Comparison of ENCODE assay signal across 8 mouse cellular contexts in genomic region chr8:71397701-71398100, GRCm38 (mm10). TPM values are rescaled to one million over a fixed set of nuclear protein-coding genes. Genes with fewer than 3 reads are reported as not detected.
DNase-seq lines count a peak whose midpoint lies in the region; ATAC-seq lines count a peak whose summit lies in the region.

No protein-coding gene starts in this region.

- H3K36me3 ChIP-seq in kidney, embryonic 16.5 days (ENCODE audit: insufficient read depth, low read length), result peaks cover 25% of the 10 kb centered on the region
- H3K36me3 ChIP-seq in embryonic facial prominence, embryonic 11.5 days (replicated peaks; ENCODE audit: control insufficient read depth, insufficient read depth, low read depth, low read length), result no peaks in the 10 kb centered on the region; the same call in 1 of the 2 replicates
- H3K36me3 ChIP-seq in hindbrain, embryonic 10.5 days, result peaks cover 35% of the 10 kb centered on the region
- peaks cover 17% of the 10 kb centered on the region for H3K36me3 ChIP-seq in midbrain, embryonic 13.5 days

- peak overlapping the region; percentile 95 for H3K4me2 ChIP-seq in kidney, embryonic 16.5 days (replicated peaks; ENCODE audit: low read depth, low read length)
- peak overlapping the region; percentile 71 for H3K4me2 ChIP-seq in embryonic facial prominence, embryonic 11.5 days (ENCODE audit: low read depth, low read length)
- peak overlapping the region; percentile 95 for H3K4me2 ChIP-seq in midbrain, embryonic 13.5 days (replicated peaks)

- ATAC-seq in kidney, embryonic 16.5 days (ENCODE audit: low FRiP score, low TSS enrichment), result no peak
- ATAC-seq in embryonic facial prominence, embryonic 11.5 days (replicated peaks; ENCODE audit: insufficient number of reproducible peaks, low FRiP score, low TSS enrichment, low read depth), result no peak
- no peak for ATAC-seq in midbrain, embryonic 13.5 days

- peaks cover 15% of the 10 kb centered on the region for H3K4me1 ChIP-seq in kidney, embryonic 16.5 days (ENCODE audit: insufficient read depth, low read length)
- no peaks in the 10 kb centered on the region for H3K4me1 ChIP-seq in embryonic facial prominence, embryonic 11.5 days (ENCODE audit: control insufficient read depth, insufficient read depth, low read length)
- peaks cover 39% of the 10 kb centered on the region for H3K4me1 ChIP-seq in hindbrain, embryonic 10.5 days (replicated peaks)
- H3K4me1 ChIP-seq in midbrain, embryonic 13.5 days (replicated peaks), result peaks cover 14% of the 10 kb centered on the region

- peak overlapping the region; percentile 96 for H3K4me3 ChIP-seq in kidney, embryonic 16.5 days (ENCODE audit: low read length)
- peak overlapping the region; percentile 87 for H3K4me3 ChIP-seq in embryonic facial prominence, embryonic 11.5 days (ENCODE audit: low read depth, low read length)
- H3K4me3 ChIP-seq in hindbrain, embryonic 10.5 days, result peak overlapping the region; percentile 91
- H3K4me3 ChIP-seq in midbrain, embryonic 13.5 days (replicated peaks), result peak overlapping the region; percentile 86

- no peaks in the 10 kb centered on the region for H3K9me3 ChIP-seq in kidney, embryonic 16.5 days (ENCODE audit: low read length)
- H3K9me3 ChIP-seq in embryonic facial prominence, embryonic 11.5 days (replicated peaks; ENCODE audit: control insufficient read depth, low read length), result no peaks in the 10 kb centered on the region
- H3K9me3 ChIP-seq in hindbrain, embryonic 10.5 days, result 0 out of 2 replicates have a peak, but pooled peaks cover 2% of the 10 kb centered on the region
- H3K9me3 ChIP-seq in midbrain, embryonic 13.5 days, result no peaks in the 10 kb centered on the region

- no peaks in the 10 kb centered on the region for H3K27me3 ChIP-seq in kidney, embryonic 16.5 days (ENCODE audit: insufficient read depth, low read length)
- no peaks in the 10 kb centered on the region for H3K27me3 ChIP-seq in embryonic facial prominence, embryonic 11.5 days (ENCODE audit: control insufficient read depth, insufficient read depth, low read length)
- no peaks in the 10 kb centered on the region for H3K27me3 ChIP-seq in hindbrain, embryonic 10.5 days (ENCODE audit: insufficient read depth, poor library complexity, severe bottlenecking)
- H3K27me3 ChIP-seq in midbrain, embryonic 13.5 days, result no peaks in the 10 kb centered on the region

- H3K9ac ChIP-seq in kidney, embryonic 16.5 days (replicated peaks; ENCODE audit: low read length), result peak overlapping the region; percentile 87
- H3K9ac ChIP-seq in embryonic facial prominence, embryonic 11.5 days (replicated peaks; ENCODE audit: low read length), result peak overlapping the region; percentile 70; the same call in 1 of the 2 replicates
- peak overlapping the region; percentile 84; the same call in 1 of the 2 replicates for H3K9ac ChIP-seq in midbrain, embryonic 13.5 days (replicated peaks)

- no peak for DNase-seq in kidney, postnatal 36 days
- no peak for DNase-seq in embryonic facial prominence, embryonic 11.5 days (ENCODE audit: low spot score)
- no peak for DNase-seq in hindbrain, embryonic 10.5 days (ENCODE audit: low spot score)
- DNase-seq in ovary, adult 18-20 months (ENCODE audit: low spot score), result no peak
- no peak for DNase-seq in spleen, postnatal 36 days (ENCODE audit: low spot score in 2 of 2)
- DNase-seq in retina, postnatal 1 day, result no peak

- WGBS in kidney, embryonic 16.5 days, result 85% methylated on average over 12 of the region's 12 CpGs
- 82% methylated on average over 12 of the region's 12 CpGs for WGBS in embryonic facial prominence, embryonic 11.5 days
- whole genome bisulfite sequencing in hindbrain, embryonic 10.5 days, result 86% methylated on average over 12 of the region's 12 CpGs
- WGBS in midbrain, embryonic 13.5 days, result 84% methylated on average over 12 of the region's 12 CpGs

- H3K27ac ChIP-seq in kidney, embryonic 16.5 days (ENCODE audit: low read length), result no peak overlapping the region
- no peak overlapping the region for H3K27ac ChIP-seq in embryonic facial prominence, embryonic 11.5 days (replicated peaks; ENCODE audit: low read depth, low read length)
- no peak overlapping the region; the same call in 1 of the 2 replicates for H3K27ac ChIP-seq in hindbrain, embryonic 10.5 days
- no peak overlapping the region for H3K27ac ChIP-seq in midbrain, embryonic 13.5 days

RNA-seq across cellular contexts. Expression of gene Babam1, which starts 1.0 kb away (rescaled TPM):
- 116 and 120 TPM in 2 replicates for polyA plus RNA-seq in kidney, embryonic 16.5 days (2015; fragmentation: Nextera tagmentation; extraction: Ambion mirVana)
- polyA plus RNA-seq in embryonic facial prominence, embryonic 11.5 days (2014; fragmentation: Nextera tagmentation; extraction: Ambion mirVana), result 93.6 and 111 TPM in 2 replicates
- polyA plus RNA-seq in hindbrain, embryonic 10.5 days (2016; fragmentation: Nextera tagmentation; extraction: Ambion mirVana), result 112 and 121 TPM in 2 replicates
- polyA plus RNA-seq in midbrain, embryonic 13.5 days (2015; fragmentation: Nextera tagmentation; extraction: Ambion mirVana), result 83.7 and 96.9 TPM in 2 replicates

RNA-seq across cellular contexts. Expression of gene Ushbp1, which starts 2.1 kb away (rescaled TPM):
- polyA plus RNA-seq in kidney, embryonic 16.5 days (2015; fragmentation: Nextera tagmentation; extraction: Ambion mirVana), result 29.8 and 31.2 TPM in 2 replicates
- 2.9 and 4.3 TPM in 2 replicates for polyA plus RNA-seq in embryonic facial prominence, embryonic 11.5 days (2014; fragmentation: Nextera tagmentation; extraction: Ambion mirVana)
- 5.8 and 7.2 TPM in 2 replicates for polyA plus RNA-seq in hindbrain, embryonic 10.5 days (2016; fragmentation: Nextera tagmentation; extraction: Ambion mirVana)
- 4.8 and 5.4 TPM in 2 replicates for polyA plus RNA-seq in midbrain, embryonic 13.5 days (2015; fragmentation: Nextera tagmentation; extraction: Ambion mirVana)

RNA-seq across cellular contexts. Expression of gene Ankle1, which starts 8.1 kb away (rescaled TPM):
- 47.4 and 58.3 TPM in 2 replicates for polyA plus RNA-seq in kidney, embryonic 16.5 days (2015; fragmentation: Nextera tagmentation; extraction: Ambion mirVana)
- polyA plus RNA-seq in embryonic facial prominence, embryonic 11.5 days (2014; fragmentation: Nextera tagmentation; extraction: Ambion mirVana), result 9.0 and 13.0 TPM in 2 replicates
- 35.2 and 56.1 TPM in 2 replicates for polyA plus RNA-seq in hindbrain, embryonic 10.5 days (2016; fragmentation: Nextera tagmentation; extraction: Ambion mirVana)
- 14.9 and 16.1 TPM in 2 replicates for polyA plus RNA-seq in midbrain, embryonic 13.5 days (2015; fragmentation: Nextera tagmentation; extraction: Ambion mirVana)

RNA-seq across cellular contexts. Expression of gene Nr2f6, which starts 15.9 kb away (rescaled TPM):
- polyA plus RNA-seq in kidney, embryonic 16.5 days (2015; fragmentation: Nextera tagmentation; extraction: Ambion mirVana), result 65.4 and 82.9 TPM in 2 replicates
- polyA plus RNA-seq in embryonic facial prominence, embryonic 11.5 days (2014; fragmentation: Nextera tagmentation; extraction: Ambion mirVana), result 53.7 and 62.5 TPM in 2 replicates
- 125 and 139 TPM in 2 replicates for polyA plus RNA-seq in hindbrain, embryonic 10.5 days (2016; fragmentation: Nextera tagmentation; extraction: Ambion mirVana)
- polyA plus RNA-seq in midbrain, embryonic 13.5 days (2015; fragmentation: Nextera tagmentation; extraction: Ambion mirVana), result 17.0 and 21.7 TPM in 2 replicates

RNA-seq across cellular contexts. Expression of gene Ocel1, which starts 26.6 kb away (rescaled TPM):
- polyA plus RNA-seq in kidney, embryonic 16.5 days (2015; fragmentation: Nextera tagmentation; extraction: Ambion mirVana), result 6.1 TPM in 2 replicates
- polyA plus RNA-seq in embryonic facial prominence, embryonic 11.5 days (2014; fragmentation: Nextera tagmentation; extraction: Ambion mirVana), result 2.1 and 2.2 TPM in 2 replicates
- polyA plus RNA-seq in hindbrain, embryonic 10.5 days (2016; fragmentation: Nextera tagmentation; extraction: Ambion mirVana), result 7.5 and 8.1 TPM in 2 replicates
- polyA plus RNA-seq in midbrain, embryonic 13.5 days (2015; fragmentation: Nextera tagmentation; extraction: Ambion mirVana), result 4.9 and 5.3 TPM in 2 replicates
